Mouse (Mus musculus): ENCODE results near the gene Hopx. TPM values are rescaled to one million over a fixed set of nuclear protein-coding genes. Genes with fewer than 3 reads are reported as not detected.

Hopx gene
- total RNA-seq, 1 experiment, result 4.9 TPM

GRCm38 (mm10) chr5:77094510-77095491 is 20.1 kb downstream of the Hopx start:
- TF ChIP-seq CHD2 (IDR thresholded peaks at IDR 0.05; ENCODE audit: low read depth, low read length) (no peak), ZC3H11A (IDR thresholded peaks at IDR 0.05; ENCODE audit: borderline replicate concordance, low read depth, low read length) (no peak)
- peak overlapping the region; percentile 50 to 58 for H3K4me3 ChIP-seq (ENCODE audit: insufficient read depth in 1 of 2, low read depth in 1 of 2, low read length in 2 of 2, poor library complexity in 1 of 2, severe bottlenecking in 1 of 2)
- in situ Hi-C loops (cut with MboI; ENCODE audit: low sequenced_read_pairs in 2 of 2, unreplicated experiment in 2 of 2), result no loop called here
- H3K27ac ChIP-seq (ENCODE audit: insufficient read depth, low read depth, low read length, poor library complexity, severe bottlenecking), result no peak overlapping the region
- peaks cover 0 to 5% of the 10 kb centered on the region in 2 experiments; a peak in 1 of 4 replicates for H3K4me1 ChIP-seq (ENCODE audit: control insufficient read depth in 2 of 2, insufficient read depth in 2 of 2, low read length in 2 of 2, poor library complexity in 1 of 2)
- H3K36me3 ChIP-seq (ENCODE audit: control insufficient read depth, insufficient read depth, low read length, poor library complexity, severe bottlenecking), result no peaks in the 10 kb centered on the region
- peak overlapping the region; percentile 5; the same call in 1 of the 2 replicates for H3K9ac ChIP-seq (ENCODE audit: insufficient read depth, low read depth, low read length, poor library complexity, severe bottlenecking)
- DNase-seq (ENCODE audit: low read depth, low spot score), result no peak
- H3K9me3 ChIP-seq (ENCODE audit: control insufficient read depth, insufficient read depth, low read depth, low read length), result no peaks in the 10 kb centered on the region

GRCm38 (mm10) chr5:77093961-77094360 is 21.0 kb downstream of the Hopx start:
- no peaks in the 10 kb centered on the region for H3K36me3 ChIP-seq (ENCODE audit: control insufficient read depth, insufficient read depth, low read length, poor library complexity, severe bottlenecking)
- peaks cover 0 to 5% of the 10 kb centered on the region in 2 experiments; a peak in 1 of 4 replicates for H3K4me1 ChIP-seq (ENCODE audit: control insufficient read depth in 2 of 2, insufficient read depth in 2 of 2, low read length in 2 of 2, poor library complexity in 1 of 2)
- H3K9ac ChIP-seq (ENCODE audit: insufficient read depth, low read depth, low read length, poor library complexity, severe bottlenecking), result no peak overlapping the region
- no peak overlapping the region for H3K4me3 ChIP-seq (ENCODE audit: insufficient read depth in 1 of 2, low read depth in 1 of 2, low read length in 2 of 2, poor library complexity in 1 of 2, severe bottlenecking in 1 of 2)
- DNase-seq (ENCODE audit: low read depth, low spot score), result no peak
- in situ Hi-C loops (cut with MboI; ENCODE audit: low sequenced_read_pairs in 2 of 2, unreplicated experiment in 2 of 2), result no loop called here
- no peak for TF ChIP-seq MAFK (IDR thresholded peaks at IDR 0.05; ENCODE audit: insufficient read depth, low read depth, low read length)
- TF ChIP-seq CHD2 (IDR thresholded peaks at IDR 0.05; ENCODE audit: low read depth, low read length), result no peak
- TF ChIP-seq ZC3H11A (IDR thresholded peaks at IDR 0.05; ENCODE audit: borderline replicate concordance, low read depth, low read length), result no peak
- TF ChIP-seq ZNF384 (IDR thresholded peaks at IDR 0.05; ENCODE audit: low read depth, low read length), result no peak
- no peak overlapping the region for H3K27ac ChIP-seq (ENCODE audit: insufficient read depth, low read depth, low read length, poor library complexity, severe bottlenecking)
- no peaks in the 10 kb centered on the region for H3K9me3 ChIP-seq (ENCODE audit: control insufficient read depth, insufficient read depth, low read depth, low read length)

- peaks cover 0 to 5% of the 10 kb centered on the region in 2 experiments; a peak in 1 of 4 replicates for H3K4me1 ChIP-seq (ENCODE audit: control insufficient read depth in 2 of 2, insufficient read depth in 2 of 2, low read length in 2 of 2, poor library complexity in 1 of 2)
- H3K9me3 ChIP-seq (ENCODE audit: control insufficient read depth, insufficient read depth, low read depth, low read length), result no peaks in the 10 kb centered on the region
- H3K9ac ChIP-seq (ENCODE audit: insufficient read depth, low read depth, low read length, poor library complexity, severe bottlenecking), result no peak overlapping the region
- H3K4me3 ChIP-seq (ENCODE audit: insufficient read depth in 1 of 2, low read depth in 1 of 2, low read length in 2 of 2, poor library complexity in 1 of 2, severe bottlenecking in 1 of 2), result no peak overlapping the region
- DNase-seq (ENCODE audit: low read depth, low spot score), result no peak
- H3K36me3 ChIP-seq (ENCODE audit: control insufficient read depth, insufficient read depth, low read length, poor library complexity, severe bottlenecking), result no peaks in the 10 kb centered on the region
- no peak overlapping the region for H3K27ac ChIP-seq (ENCODE audit: insufficient read depth, low read depth, low read length, poor library complexity, severe bottlenecking)
- in situ Hi-C loops (cut with MboI; ENCODE audit: low sequenced_read_pairs in 2 of 2, unreplicated experiment in 2 of 2), result no loop called here
- TF ChIP-seq HCFC1 (IDR thresholded peaks at IDR 0.05; ENCODE audit: borderline replicate concordance, insufficient read depth, low read length) (no peak), ZC3H11A (IDR thresholded peaks at IDR 0.05; ENCODE audit: borderline replicate concordance, low read depth, low read length) (no peak), CHD2 (IDR thresholded peaks at IDR 0.05; ENCODE audit: low read depth, low read length) (no peak), ZNF384 (IDR thresholded peaks at IDR 0.05; ENCODE audit: low read depth, low read length) (no peak), MAFK (IDR thresholded peaks at IDR 0.05; ENCODE audit: insufficient read depth, low read depth, low read length) (no peak)
Observed at GRCm38 (mm10) chr5:77092531-77092930, 22.4 kb downstream of the Hopx start.

GRCm38 (mm10) chr5:77091923-77092322 is 23.0 kb downstream of the Hopx start:
- H3K27ac ChIP-seq (ENCODE audit: insufficient read depth, low read depth, low read length, poor library complexity, severe bottlenecking), result no peak overlapping the region
- no peak for DNase-seq (ENCODE audit: low read depth, low spot score)
- H3K4me3 ChIP-seq (ENCODE audit: insufficient read depth in 1 of 2, low read depth in 1 of 2, low read length in 2 of 2, poor library complexity in 1 of 2, severe bottlenecking in 1 of 2), result no peak overlapping the region
- TF ChIP-seq ZC3H11A (IDR thresholded peaks at IDR 0.05; ENCODE audit: borderline replicate concordance, low read depth, low read length) (no peak), CHD2 (IDR thresholded peaks at IDR 0.05; ENCODE audit: low read depth, low read length) (no peak), ZNF384 (IDR thresholded peaks at IDR 0.05; ENCODE audit: low read depth, low read length) (no peak), MAFK (IDR thresholded peaks at IDR 0.05; ENCODE audit: insufficient read depth, low read depth, low read length) (no peak), HCFC1 (IDR thresholded peaks at IDR 0.05; ENCODE audit: borderline replicate concordance, insufficient read depth, low read length) (no peak)
- no peaks in the 10 kb centered on the region for H3K36me3 ChIP-seq (ENCODE audit: control insufficient read depth, insufficient read depth, low read length, poor library complexity, severe bottlenecking)
- no peak overlapping the region for H3K9ac ChIP-seq (ENCODE audit: insufficient read depth, low read depth, low read length, poor library complexity, severe bottlenecking)
- peaks cover 0 to 5% of the 10 kb centered on the region in 2 experiments; a peak in 1 of 4 replicates for H3K4me1 ChIP-seq (ENCODE audit: control insufficient read depth in 2 of 2, insufficient read depth in 2 of 2, low read length in 2 of 2, poor library complexity in 1 of 2)
- no peaks in the 10 kb centered on the region for H3K9me3 ChIP-seq (ENCODE audit: control insufficient read depth, insufficient read depth, low read depth, low read length)
- in situ Hi-C loops (cut with MboI; ENCODE audit: low sequenced_read_pairs in 2 of 2, unreplicated experiment in 2 of 2), result no loop called here

Data from ES-E14 (cell line).